Mouse (Mus musculus) G1E (cell line): ENCODE data around the gene Zic5.

ENCODE experiments used
- CTCF ChIP-seq: IDR thresholded peaks from 2 replicates; pipeline ENCODE4 v1.5.1; 2012; ENCODE audit warnings: low read depth, low read length, inconsistent platforms, mixed read lengths
- GATA1 ChIP-seq: IDR thresholded peaks from 2 replicates; pipeline ENCODE4 v1.6.1; 2012; ENCODE audit warnings: borderline replicate concordance, low read length, inconsistent platforms, mixed read lengths

GRCm38 (mm10) chr14:122462689-122463079, 2.8 kb downstream of the Zic5 start:
- TF ChIP-seq CTCF: no peak
- no peak for TF ChIP-seq GATA1
